Mouse (Mus musculus) macrophage (primary cell): ENCODE measurements around the gene Med14. TPM values are rescaled to one million over a fixed set of nuclear protein-coding genes. Genes with fewer than 3 reads are reported as not detected.

Experiments used
- polyA plus RNA-seq: library from polyadenylated mRNA; stranded (reverse); fragments of 250-400 nt; gene quantifications from 3 replicates; pipeline ENCODE4 v1.2.4, GENCODE M21; 2018; ENCODE audit warnings: inconsistent platforms

The Med14 gene
- polyA plus RNA-seq, 1 experiment from 2014 or later: 8.9 TPM

Other genes starting within 250 kb of the Med14 start
- 226 to 265 TPM (median 260 TPM) in 3 replicates for gene Atp6ap2, start 174.3 kb downstream of the Med14 start, polyA plus RNA-seq
- gene 1810030O07Rik, start 88.4 kb downstream of the Med14 start, polyA plus RNA-seq: 32.0 to 36.7 TPM (median 35.9 TPM) in 3 replicates